Mouse (Mus musculus) hematopoietic stem cell, adult 5-6 weeks (primary cell): ENCODE results near the gene Ssc5d. TPM values are rescaled to one million over a fixed set of nuclear protein-coding genes. Genes with fewer than 3 reads are reported as not detected.
"Not testable (repeated sequence)": the region's sequence is repeated elsewhere in the genome, so short reads cannot be mapped to it uniquely, and the experiment has no call there.

ENCODE experiments used
- ATAC-seq, 2 experiments: fragments of 125-278 bp in 1 of 2; replicated peaks in 1 of 2; 2 replicates each; pipeline ENCODE4 v1.8.0; 2016 to 2017; ENCODE audit warnings: inconsistent platforms in 2 of 2, mild to moderate bottlenecking in 2 of 2, moderate number of reproducible peaks in 2 of 2, low read depth in 1 of 2, moderate TSS enrichment in 1 of 2; ENCODE audit not compliant: low FRiP score in 2 of 2, poor library complexity in 2 of 2, severe bottlenecking in 2 of 2, insufficient read depth in 1 of 2, low TSS enrichment in 1 of 2
- total RNA-seq: library from RNA; stranded (forward); fragments of 172-1452, 232-1000 nt; gene quantifications from 2 replicates; pipeline ENCODE4 v1.2.3, GENCODE M21; 2017

The Ssc5d gene
- total RNA-seq = not detected in 2 replicates

GRCm38 (mm10) chr7:4925441-4926381 lies at the start of gene Ssc5d:
Gene Ssc5d, plus strand, starts transcription at chr7:4925785.
- no peak for ATAC-seq

- ATAC-seq = peak; percentile 100
These were observed 48.8 kb upstream of the Ssc5d start, which contains the start of gene Isoc2a for GRCm38 (mm10) chr7:4876753-4877221. Gene Isoc2a, plus strand, starts transcription at chr7:4877153.

GRCm38 (mm10) chr7:4877226-4877625 lies 48.4 kb upstream of the Ssc5d start:
- ATAC-seq = peak in 1 of 2 experiments; percentile 28; a peak in 3 of 4 replicates

GRCm38 (mm10) chr7:4878186-4878585 lies 47.4 kb upstream of the Ssc5d start:
- ATAC-seq = no peak

GRCm38 (mm10) chr7:4879036-4879435 lies 46.5 kb upstream of the Ssc5d start:
- not testable (repeated sequence) for ATAC-seq

- no peak for ATAC-seq
These were observed 38.9 kb upstream of the Ssc5d start for GRCm38 (mm10) chr7:4886680-4887079.

GRCm38 (mm10) chr7:4895186-4895585 lies 30.4 kb upstream of the Ssc5d start:
- no peak for ATAC-seq

- ATAC-seq = no peak; a peak in 1 of 4 replicates
These were observed 26.5 kb upstream of the Ssc5d start for GRCm38 (mm10) chr7:4898851-4899648.

- ATAC-seq = peak; percentile 4 to 52; a peak in 1 of 4 replicates
These were observed 25.7 kb upstream of the Ssc5d start for GRCm38 (mm10) chr7:4899649-4900522.

GRCm38 (mm10) chr7:4900523-4900851 lies 25.1 kb upstream of the Ssc5d start:
- ATAC-seq = no peak

GRCm38 (mm10) chr7:4901171-4901570 lies 24.4 kb upstream of the Ssc5d start:
- no peak; a peak in 1 of 4 replicates for ATAC-seq

GRCm38 (mm10) chr7:4902404-4902803 lies 23.2 kb upstream of the Ssc5d start:
- no peak for ATAC-seq

- no peak for ATAC-seq
These were observed 19.1 kb upstream of the Ssc5d start, which contains the start of gene Gm36210 for GRCm38 (mm10) chr7:4906466-4906950. Gene Gm36210, minus strand, starts transcription at chr7:4906516.

GRCm38 (mm10) chr7:4911561-4911960 lies 14.0 kb upstream of the Ssc5d start:
- no peak for ATAC-seq

GRCm38 (mm10) chr7:4912248-4912647 lies 13.3 kb upstream of the Ssc5d start:
- ATAC-seq = no peak

GRCm38 (mm10) chr7:4915007-4915665 lies 10.4 kb upstream of the Ssc5d start, which contains the start of gene Zfp628:
Gene Zfp628, plus strand, starts transcription at chr7:4915217.
- peak; percentile 73 to 85 for ATAC-seq
